Mouse (Mus musculus) forebrain, embryonic 14.5 days (tissue): ENCODE data around the gene Umad1. TPM values are rescaled to one million over a fixed set of nuclear protein-coding genes. Genes with fewer than 3 reads are reported as not detected.

Source experiments
- ATAC-seq: fragments of 200-750 bp; cut with Nextera tagmentation; 2 replicates; pipeline ENCODE4 v1.8.0; 2017; ENCODE audit warnings: mild to moderate bottlenecking, moderate library complexity
- DNase-seq: peaks from one replicate; pipeline ENCODE4 v3.0.0-alpha.2; 2015; ENCODE audit warnings: low spot score
- H3K27ac ChIP-seq: fragments of 300-500 bp; sonication (generic); 2 replicates; pipeline ENCODE4 v1.5.1; 2014; ENCODE audit warnings: low read depth, mild to moderate bottlenecking, control low read depth, low read length, moderate library complexity
- H3K27me3 ChIP-seq: fragments of 300-500 bp; sonication (generic); replicated peaks from 2 replicates; pipeline ENCODE4 v1.6.1; 2014; ENCODE audit warnings: low read length, control low read depth, mixed read lengths; ENCODE audit not compliant: control insufficient read depth, insufficient read depth
- H3K36me3 ChIP-seq: fragments of 300-500 bp; sonication (generic); 2 replicates; pipeline ENCODE4 v1.6.1; 2014; ENCODE audit warnings: low read length, control low read depth; ENCODE audit not compliant: control insufficient read depth, insufficient read depth
- H3K4me1 ChIP-seq: fragments of 300-500 bp; sonication (generic); 2 replicates; pipeline ENCODE4 v1.6.1; 2014; ENCODE audit warnings: antibody characterized with exemption, low read length, control low read depth; ENCODE audit not compliant: control insufficient read depth, insufficient read depth
- H3K4me2 ChIP-seq: fragments of 300-500 bp; sonication (generic); 2 replicates; pipeline ENCODE4 v1.6.1; 2014; ENCODE audit warnings: mild to moderate bottlenecking, control low read depth, low read length
- H3K4me3 ChIP-seq: fragments of 300-500 bp; sonication (generic); 2 replicates; pipeline ENCODE4 v1.5.1; 2014; ENCODE audit warnings: low read depth, low read length, control low read depth
- H3K9ac ChIP-seq: fragments of 300-500 bp; sonication (generic); 2 replicates; pipeline ENCODE4 v1.6.1; 2014; ENCODE audit warnings: mild to moderate bottlenecking, low read length, control low read depth, moderate library complexity
- H3K9me3 ChIP-seq: fragments of 300-500 bp; sonication (generic); replicated peaks from 2 replicates; pipeline ENCODE4 v1.6.1; 2016; ENCODE audit warnings: low read length, control low read depth, mixed read lengths; ENCODE audit not compliant: control insufficient read depth
- WGBS: fragments of 180-500 bp; shearing (Covaris S2); extraction: QIAGEN DNeasy Blood & Tissue Kit; methylation state at CpG from one replicate; pipeline ENCODE4 v1.1.7; 2014; 5-methylcytosine and 5-hydroxymethylcytosine counted together
- polyA plus RNA-seq: library from polyadenylated mRNA; unstranded; fragments of >200 nt; fragmentation: Nextera tagmentation; extraction: Ambion mirVana; gene quantifications from 2 replicates; pipeline ENCODE4 v1.2.1, GENCODE M21; 2014

Gene Umad1
- polyA plus RNA-seq, 1 experiment from 2014 or later = 40.6 TPM

- 95% methylated on average over 6 of the region's 6 CpGs for WGBS
- Histone ChIP-seq H3K4me2 (no peak overlapping the region), H3K4me1 (peaks cover 3% of the 10 kb centered on the region; the same call in 1 of the 2 replicates), H3K9ac (no peak overlapping the region), H3K27me3 (no peaks in the 10 kb centered on the region), H3K4me3 (no peak overlapping the region), H3K27ac (no peak overlapping the region), H3K36me3 (no peaks in the 10 kb centered on the region), H3K9me3 (no peaks in the 10 kb centered on the region)
- ATAC-seq = no peak
- DNase-seq = no peak
Observed at GRCm38 (mm10) chr6:8390296-8390695, 131.2 kb downstream of the Umad1 start.

- 71% methylated on average over 2 of the region's 2 CpGs for WGBS
- H3K36me3 ChIP-seq = no peaks in the 10 kb centered on the region
- no peak overlapping the region for H3K4me3 ChIP-seq
- no peak for ATAC-seq
- H3K27ac ChIP-seq = no peak overlapping the region
- DNase-seq = no peak
- H3K27me3 ChIP-seq = no peaks in the 10 kb centered on the region
- no peaks in the 10 kb centered on the region for H3K9me3 ChIP-seq
- peaks cover 3% of the 10 kb centered on the region; the same call in 1 of the 2 replicates for H3K4me1 ChIP-seq
- H3K9ac ChIP-seq = no peak overlapping the region
- H3K4me2 ChIP-seq = no peak overlapping the region
Observed at GRCm38 (mm10) chr6:8390935-8391334, 131.8 kb downstream of the Umad1 start.

GRCm38 (mm10) chr6:8393029-8393428, 133.9 kb downstream of the Umad1 start:
- Histone ChIP-seq H3K27me3 (no peaks in the 10 kb centered on the region), H3K27ac (no peak overlapping the region), H3K4me1 (peaks cover 3% of the 10 kb centered on the region; the same call in 1 of the 2 replicates), H3K9me3 (no peaks in the 10 kb centered on the region), H3K4me3 (no peak overlapping the region), H3K4me2 (no peak overlapping the region), H3K9ac (no peak overlapping the region), H3K36me3 (no peaks in the 10 kb centered on the region)
- no peak for ATAC-seq
- DNase-seq = no peak
- WGBS = 88% methylated on average over 4 of the region's 4 CpGs

GRCm38 (mm10) chr6:8394044-8394443, 135.0 kb downstream of the Umad1 start:
- Histone ChIP-seq H3K27me3 (no peaks in the 10 kb centered on the region), H3K9me3 (no peaks in the 10 kb centered on the region), H3K36me3 (no peaks in the 10 kb centered on the region), H3K9ac (no peak overlapping the region), H3K4me2 (no peak overlapping the region), H3K27ac (no peak overlapping the region), H3K4me1 (peaks cover 3% of the 10 kb centered on the region; the same call in 1 of the 2 replicates), H3K4me3 (no peak overlapping the region)
- DNase-seq (no peak), ATAC-seq (no peak)

GRCm38 (mm10) chr6:8395061-8395460, 136.0 kb downstream of the Umad1 start:
- WGBS = 37% methylated on average over 4 of the region's 4 CpGs
- H3K9me3 ChIP-seq = no peaks in the 10 kb centered on the region

GRCm38 (mm10) chr6:8397252-8397651, 138.2 kb downstream of the Umad1 start:
- 78% methylated on average over 7 of the region's 7 CpGs for WGBS
- H3K4me3 ChIP-seq = no peak overlapping the region
- DNase-seq (no peak), ATAC-seq (no peak)
- no peak overlapping the region for H3K9ac ChIP-seq
- H3K36me3 ChIP-seq = no peaks in the 10 kb centered on the region
- H3K4me2 ChIP-seq = no peak overlapping the region
- no peaks in the 10 kb centered on the region for H3K27me3 ChIP-seq
- H3K9me3 ChIP-seq = no peaks in the 10 kb centered on the region
- H3K27ac ChIP-seq = no peak overlapping the region
- H3K4me1 ChIP-seq = peaks cover 8% of the 10 kb centered on the region; the same call in 1 of the 2 replicates

More at GRCm38 (mm10) chr6:8395061-8395460, 136.0 kb downstream of the Umad1 start:
- H3K9ac ChIP-seq = no peak overlapping the region
- no peaks in the 10 kb centered on the region for H3K27me3 ChIP-seq
- DNase-seq = no peak
- no peak for ATAC-seq
- H3K4me3 ChIP-seq = no peak overlapping the region
- no peak overlapping the region for H3K4me2 ChIP-seq
- H3K36me3 ChIP-seq = no peaks in the 10 kb centered on the region
- peaks cover 3% of the 10 kb centered on the region; the same call in 1 of the 2 replicates for H3K4me1 ChIP-seq
- no peak overlapping the region for H3K27ac ChIP-seq

GRCm38 (mm10) chr6:8399710-8400109, 140.6 kb downstream of the Umad1 start:
- no peak overlapping the region for H3K9ac ChIP-seq
- 15% methylated on average over 1 of the region's 1 CpGs for WGBS

GRCm38 (mm10) chr6:8403127-8403526, 144.0 kb downstream of the Umad1 start:
- no peak overlapping the region for H3K4me2 ChIP-seq
- no peaks in the 10 kb centered on the region for H3K9me3 ChIP-seq
- H3K4me3 ChIP-seq = no peak overlapping the region
- no peak overlapping the region for H3K9ac ChIP-seq
- no peaks in the 10 kb centered on the region for H3K36me3 ChIP-seq
- no peak for ATAC-seq
- H3K27ac ChIP-seq = no peak overlapping the region
- H3K27me3 ChIP-seq = no peaks in the 10 kb centered on the region
- 91% methylated on average over 5 of the region's 5 CpGs for WGBS
- H3K4me1 ChIP-seq = peaks cover 5% of the 10 kb centered on the region; the same call in 1 of the 2 replicates
- DNase-seq = no peak

More at GRCm38 (mm10) chr6:8399710-8400109, 140.6 kb downstream of the Umad1 start:
- Histone ChIP-seq H3K36me3 (no peaks in the 10 kb centered on the region), H3K27me3 (no peaks in the 10 kb centered on the region), H3K9me3 (no peaks in the 10 kb centered on the region), H3K4me2 (no peak overlapping the region), H3K4me3 (no peak overlapping the region), H3K27ac (no peak overlapping the region), H3K4me1 (peaks cover 8% of the 10 kb centered on the region; the same call in 1 of the 2 replicates)
- DNase-seq (no peak), ATAC-seq (peak; percentile 54; the same call in 1 of the 2 replicates)

- Histone ChIP-seq H3K9ac (no peak overlapping the region), H3K36me3 (no peaks in the 10 kb centered on the region), H3K9me3 (no peaks in the 10 kb centered on the region), H3K4me2 (no peak overlapping the region), H3K4me1 (no peaks in the 10 kb centered on the region), H3K4me3 (no peak overlapping the region), H3K27me3 (no peaks in the 10 kb centered on the region), H3K27ac (no peak overlapping the region)
- no peak for ATAC-seq
- 88% methylated on average over 5 of the region's 5 CpGs for WGBS
- no peak for DNase-seq
Observed at GRCm38 (mm10) chr6:8405844-8406243, 146.8 kb downstream of the Umad1 start.
